Mouse (Mus musculus) naive thymus-derived CD4-positive, alpha-beta T cell, adult 2 months (primary cell): ENCODE measurements around the gene Rfxank.

Source experiments
- DNase-seq: peaks from one replicate; pipeline ENCODE4 v3.0.0-alpha.2; 2011; ENCODE audit warnings: low read depth

The Rfxank gene

GRCm38 (mm10) chr8:70150158-70150557, 11.2 kb upstream of the Rfxank start:
- DNase-seq: no peak

DNA sequence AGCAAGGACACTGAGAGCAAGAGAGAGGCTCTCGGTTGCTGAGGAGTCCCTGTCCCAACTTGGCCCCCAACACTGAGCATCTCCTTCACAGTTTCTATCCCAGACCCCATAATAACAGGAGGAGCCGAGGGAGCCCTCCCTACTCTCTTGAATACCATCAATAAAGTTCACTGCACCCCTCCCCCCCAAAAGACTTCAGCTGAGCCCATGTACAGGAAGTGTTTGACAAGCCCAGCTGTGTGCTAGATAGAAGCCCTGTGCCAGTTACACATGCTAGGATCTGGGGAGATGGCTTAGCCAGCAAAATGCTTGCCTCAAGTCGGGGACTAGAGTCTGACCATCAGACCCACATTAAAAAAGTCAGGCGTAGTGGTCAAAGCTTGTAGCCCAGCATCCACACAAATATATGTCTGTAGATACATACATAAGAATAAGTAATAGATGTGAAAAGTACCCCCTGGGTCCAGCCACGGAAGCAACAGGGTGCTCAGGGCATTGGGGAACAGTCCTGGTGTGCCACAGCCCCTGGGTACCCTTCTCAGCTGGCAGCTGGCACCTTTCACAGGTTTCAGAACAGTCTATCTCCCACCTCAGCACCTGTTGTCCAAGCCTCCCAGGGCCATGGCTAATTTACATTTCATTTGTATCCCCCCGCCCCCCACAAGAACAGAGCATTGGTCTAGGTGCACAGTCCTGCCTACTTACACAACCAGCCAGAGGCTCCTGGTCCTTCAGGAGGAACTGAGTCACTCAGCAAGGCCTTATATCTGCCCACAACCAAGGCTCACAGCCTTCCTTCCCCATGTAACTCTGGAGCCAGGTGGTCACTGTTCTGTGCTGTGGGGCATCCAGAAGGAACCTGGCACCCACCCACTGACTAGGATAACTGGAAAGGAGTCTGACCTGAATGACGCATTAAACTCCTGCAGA, 9.0 kb upstream of the Rfxank start:
- no peak for DNase-seq

DNA sequence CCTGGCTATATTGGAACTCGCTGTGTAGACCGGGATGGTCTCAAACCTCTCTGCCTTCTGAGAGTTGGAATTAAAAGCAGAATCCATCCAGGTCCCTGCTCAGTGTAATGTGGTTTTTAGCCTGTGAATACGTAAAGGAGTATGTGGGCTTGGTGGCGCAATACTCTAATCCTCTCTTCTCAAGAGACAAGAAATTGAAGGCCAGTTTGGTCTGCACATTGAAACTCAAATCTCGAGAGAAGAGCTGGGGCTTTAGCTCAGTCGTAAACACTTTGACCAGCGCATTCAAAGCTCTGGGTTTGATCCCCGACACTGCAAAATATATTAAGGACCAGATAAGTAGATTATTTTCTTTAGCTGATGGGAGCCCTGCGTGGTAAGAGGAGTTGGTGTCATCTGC, 1.0 kb upstream of the Rfxank start:
- DNase-seq: no peak

GRCm38 (mm10) chr8:70137890-70138289, 1.1 kb downstream of the Rfxank start:
- no peak for DNase-seq

DNA sequence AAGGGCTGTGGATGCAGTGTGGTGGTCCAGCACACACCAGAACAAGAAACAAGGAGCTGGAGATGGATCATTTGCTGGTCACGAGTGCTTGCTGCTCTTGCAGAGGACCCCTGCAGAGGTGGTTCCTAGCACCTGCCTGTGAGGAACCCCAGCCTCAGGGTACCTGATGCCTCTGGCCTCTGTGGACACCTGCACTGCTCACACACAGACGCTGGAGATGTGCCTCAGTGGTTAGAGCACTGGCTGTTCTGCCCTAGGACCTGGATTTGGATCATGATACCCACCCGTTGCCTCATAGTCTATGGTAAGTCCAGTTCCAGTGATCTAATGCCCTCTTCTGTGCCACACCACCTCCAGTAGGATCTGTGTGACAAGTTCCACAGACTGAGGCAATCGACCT, 2.4 kb downstream of the Rfxank start:
- DNase-seq: no peak

DNA sequence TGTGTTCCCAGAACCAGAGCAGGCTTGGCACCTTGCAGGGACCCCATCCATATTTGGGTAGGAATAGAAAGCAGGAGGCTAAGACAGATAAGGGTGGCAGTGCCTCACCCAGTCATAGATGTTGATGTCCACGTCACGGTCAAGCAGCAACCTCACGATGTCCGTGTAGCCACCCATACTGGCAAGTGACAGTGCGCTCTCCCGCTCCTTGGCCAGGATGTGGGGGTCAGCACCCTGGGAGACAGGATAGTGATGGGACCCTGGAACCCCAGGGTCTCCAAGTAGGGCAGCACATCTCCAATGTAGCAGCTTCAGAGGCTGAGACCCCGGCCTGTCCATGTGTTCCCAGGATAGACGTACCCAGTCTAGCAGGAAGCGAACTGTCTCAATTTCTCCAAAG, 4.0 kb downstream of the Rfxank start:
- DNase-seq: no peak

DNA sequence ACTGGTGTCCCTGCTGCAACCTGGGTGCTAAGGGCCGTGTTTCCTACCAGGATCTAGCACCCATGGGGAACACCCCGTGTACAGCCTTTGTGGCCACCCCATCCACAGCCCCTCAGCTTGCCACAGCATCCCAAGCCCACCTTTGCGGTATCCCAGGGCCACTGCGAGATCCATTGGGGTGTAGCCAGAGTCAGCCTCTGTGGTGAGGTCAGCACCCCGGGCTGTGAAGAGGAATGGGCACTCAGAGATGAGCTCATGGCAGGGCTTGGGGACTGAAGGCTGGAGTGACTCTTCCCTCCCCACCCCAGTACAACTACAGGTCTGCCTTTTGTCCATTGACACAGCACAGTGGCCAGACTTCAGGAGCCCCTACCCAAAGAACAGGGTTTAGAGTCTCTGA, 4.9 kb downstream of the Rfxank start:
- DNase-seq: no peak

DNA sequence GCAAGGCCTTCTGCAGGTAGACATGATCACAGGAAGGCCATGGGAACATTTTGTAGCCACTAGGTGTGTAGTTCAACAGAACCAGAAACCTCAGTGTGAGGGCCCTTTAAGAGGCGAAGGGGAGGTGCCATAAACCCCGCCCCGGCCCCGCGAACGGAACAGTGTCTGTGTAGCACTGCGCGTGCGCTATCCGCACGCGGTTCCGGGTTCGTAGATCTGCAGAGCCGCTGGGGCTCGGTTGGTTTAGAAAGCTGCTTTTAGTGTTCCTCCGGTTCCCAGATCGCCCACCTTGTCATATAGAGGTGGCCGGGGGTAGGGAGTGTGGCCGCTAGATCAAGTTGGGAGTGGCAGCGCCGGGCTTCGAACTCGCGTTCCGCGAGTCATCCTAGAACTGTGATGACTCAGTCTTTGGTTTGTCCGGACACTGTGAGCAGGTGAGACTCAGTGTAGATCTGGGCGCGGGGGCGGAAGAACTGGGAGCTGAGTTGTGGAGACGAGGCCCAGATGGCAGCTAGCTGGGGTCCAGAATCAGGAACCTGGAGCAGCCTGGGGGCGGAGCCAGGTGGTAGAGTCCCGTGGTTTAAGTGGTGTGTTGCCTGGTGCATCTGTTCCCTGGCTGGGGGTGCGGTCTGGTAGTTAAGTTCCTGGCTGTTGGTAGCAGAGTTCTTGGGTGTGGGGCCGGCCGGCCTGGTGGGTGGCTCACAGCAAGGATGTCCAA, 7.6 kb downstream of the Rfxank start, which contains the start of gene Nr2c2ap:
Nr2c2ap (plus strand) TSS at position 168 of the 718 bp plus-strand sequence.
- peak; percentile 95 for DNase-seq

DNA sequence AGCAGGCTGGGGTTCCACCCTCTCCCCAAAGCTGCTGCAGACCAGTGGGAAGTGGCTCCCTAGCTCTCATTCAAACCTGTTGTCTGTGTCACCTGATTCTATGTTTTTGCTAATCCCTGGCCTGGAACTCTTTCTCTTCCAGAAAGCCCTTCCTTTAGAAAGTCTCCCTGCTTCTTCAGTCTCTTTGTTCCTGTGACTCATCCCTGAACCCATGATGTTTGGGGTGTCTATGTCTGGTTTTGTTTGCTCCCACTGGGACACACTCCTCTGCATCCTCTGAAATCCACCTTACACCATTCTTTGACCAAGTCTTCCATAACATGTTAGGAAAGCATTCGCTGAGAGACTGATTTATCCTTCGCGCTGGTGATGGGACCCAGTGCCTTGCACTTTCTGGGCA, 8.9 kb downstream of the Rfxank start:
- no peak for DNase-seq

- DNase-seq: no peak
These were observed 9.5 kb downstream of the Rfxank start for GRCm38 (mm10) chr8:70129309-70129952.

GRCm38 (mm10) chr8:70128435-70128834, 10.5 kb downstream of the Rfxank start:
- no peak for DNase-seq

DNA sequence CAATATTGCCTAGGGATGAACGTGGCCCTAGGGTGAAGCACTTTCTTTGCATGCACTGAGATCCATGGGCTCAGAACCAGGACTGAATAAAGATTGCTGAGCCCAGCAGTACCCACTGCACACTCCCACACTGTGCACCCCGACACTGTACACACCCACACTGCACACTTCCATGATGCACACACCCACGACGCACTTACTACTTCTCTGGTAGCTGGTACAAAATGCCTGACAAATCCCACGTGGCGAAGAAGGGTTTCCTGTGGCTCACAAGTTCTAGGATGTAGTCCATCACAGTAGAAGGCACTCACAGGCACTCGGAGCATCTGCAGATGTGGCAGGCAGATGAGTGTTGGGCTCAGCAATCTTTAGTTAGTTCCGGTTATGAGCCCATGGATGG, 14.0 kb downstream of the Rfxank start:
- no peak for DNase-seq

- peak; percentile 53 for DNase-seq
These were observed 16.1 kb downstream of the Rfxank start for GRCm38 (mm10) chr8:70122863-70123262.

- DNase-seq: peak; percentile 50
These were observed 18.3 kb downstream of the Rfxank start, which contains the start of gene Ncan for GRCm38 (mm10) chr8:70120667-70121066. TSS of gene Ncan (minus strand) at chr8:70120873.

- no peak for DNase-seq
These were observed 19.9 kb downstream of the Rfxank start for GRCm38 (mm10) chr8:70118726-70119700.

DNA sequence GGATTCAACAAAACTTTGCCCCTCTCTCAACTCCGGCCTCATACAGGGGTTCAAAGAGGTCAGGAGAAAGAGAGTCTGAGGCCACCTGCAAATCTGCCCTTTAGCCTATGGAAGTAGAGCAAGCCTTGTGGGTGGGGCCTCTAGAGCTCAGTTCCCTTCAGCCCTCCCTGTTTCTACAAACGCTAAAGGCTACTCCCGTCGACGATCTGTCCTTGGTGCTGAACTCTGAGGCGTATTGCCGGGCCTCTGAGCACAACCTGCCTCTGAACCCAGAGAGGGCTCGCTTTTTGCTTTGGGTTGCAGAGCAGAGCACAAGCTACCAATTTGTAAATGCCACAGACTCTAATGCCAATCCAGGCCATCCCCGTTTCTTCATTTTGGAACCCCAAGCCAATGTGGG, 21.3 kb downstream of the Rfxank start:
- DNase-seq: no peak

DNA sequence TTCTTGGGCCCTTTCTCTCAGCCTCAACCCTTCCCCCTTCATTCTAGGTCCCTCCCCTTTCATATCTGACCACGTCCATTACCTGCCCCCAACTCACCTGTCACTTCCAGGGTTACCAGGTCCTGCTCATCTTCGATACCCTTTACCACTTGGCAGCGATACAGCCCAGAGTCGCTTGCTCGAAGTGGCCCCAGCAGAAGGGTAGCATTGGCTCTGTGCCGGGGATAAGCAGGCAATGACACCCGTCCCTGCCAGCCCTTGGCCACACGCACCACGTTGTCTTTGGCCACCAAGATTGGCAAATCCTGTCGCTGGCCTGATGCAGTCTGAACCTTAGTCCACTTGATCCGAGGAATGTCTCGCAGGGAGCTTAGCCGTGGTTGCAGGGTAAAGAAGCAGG, 24.1 kb downstream of the Rfxank start:
- DNase-seq: no peak

DNA sequence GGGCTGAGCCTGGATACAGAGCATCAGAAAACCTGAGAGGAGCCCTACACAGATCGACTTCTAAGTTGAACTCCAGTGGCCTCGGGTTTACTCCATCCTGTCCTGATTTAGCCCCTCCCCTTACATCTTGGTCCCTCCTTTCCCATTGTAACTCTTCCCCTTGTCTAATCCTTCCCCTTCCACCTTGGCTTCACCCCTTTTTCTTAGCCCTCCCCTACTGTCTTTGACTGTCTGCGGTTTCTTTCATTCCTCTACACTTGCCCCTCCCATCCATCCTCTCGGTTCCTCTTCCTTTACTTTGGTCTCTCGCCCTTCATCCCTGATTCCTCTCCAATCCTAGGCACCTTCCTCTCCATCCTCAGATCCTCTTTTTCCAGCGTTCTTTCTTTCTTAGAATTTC, 24.5 kb downstream of the Rfxank start:
- DNase-seq: no peak

DNA sequence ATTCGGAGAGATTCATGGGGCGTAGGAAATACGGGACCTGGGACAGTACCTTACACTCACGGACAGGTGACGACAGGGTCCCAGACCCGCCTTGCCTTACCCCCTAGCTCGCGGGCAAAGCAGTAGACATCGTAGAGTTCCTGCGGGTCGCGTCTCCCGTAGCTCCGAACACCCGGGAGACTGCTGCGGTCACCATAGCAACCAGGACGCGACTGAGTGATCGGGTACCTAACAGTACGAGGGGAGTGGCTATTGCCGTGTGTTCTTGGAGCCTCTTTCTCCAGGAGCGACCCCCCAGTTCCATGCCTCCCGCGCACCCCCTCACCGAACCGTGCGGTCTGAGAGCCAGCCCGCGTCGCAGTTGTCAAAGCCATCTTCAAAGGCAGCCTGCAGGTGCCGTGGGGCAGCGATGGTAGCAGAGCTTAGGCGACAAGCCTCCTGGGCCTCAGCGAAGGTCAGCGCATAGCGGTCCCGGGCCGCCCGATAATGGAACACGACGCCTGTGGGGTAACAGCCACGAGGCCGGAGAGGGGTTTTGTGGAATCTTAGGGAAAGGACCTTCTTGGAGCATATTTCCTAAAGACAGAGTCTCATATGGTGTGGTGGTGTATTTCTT, 26.4 kb downstream of the Rfxank start:
- DNase-seq: no peak

- DNase-seq: no peak
These were observed 27.7 kb downstream of the Rfxank start for GRCm38 (mm10) chr8:70111192-70111795.

DNA sequence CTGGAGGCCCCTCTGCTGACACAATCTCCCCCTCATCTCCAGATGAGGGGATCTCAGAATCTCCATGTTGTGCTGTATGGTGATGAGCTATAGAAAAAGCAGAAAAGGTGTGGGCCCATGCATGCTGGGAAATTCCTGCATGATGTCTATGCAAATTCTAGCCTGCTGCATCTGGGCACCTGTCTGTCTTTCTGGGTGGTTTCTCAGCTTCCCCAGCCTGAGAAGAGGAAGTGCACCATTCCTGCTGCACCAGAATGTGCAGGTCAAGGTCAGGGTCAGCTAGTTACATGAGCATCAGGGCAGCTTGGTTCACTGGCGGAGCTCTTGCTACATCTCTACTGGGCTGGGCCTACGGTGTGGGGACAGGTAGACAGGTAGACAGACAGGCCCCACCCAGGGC, 28.5 kb downstream of the Rfxank start:
- DNase-seq: no peak
